Mouse (Mus musculus): Measurements from ENCODE around the gene Ahdc1.
A peak's percentile ranks its signal among the peaks of the same experiment; 100 is the strongest.

GRCm38 (mm10) chr4:133005233-133005632 lies 5.8 kb upstream of the Ahdc1 start:
- TF ChIP-seq EP300 (IDR thresholded peaks at IDR 0.05; ENCODE audit: low read depth) (no peak), CTCF (IDR thresholded peaks at IDR 0.05; ENCODE audit: low read depth) (peak; percentile 100)

Measured in heart, postnatal 0 days (tissue).